Mouse (Mus musculus): ENCODE measurements around the gene Perm1. TPM values are rescaled to one million over a fixed set of nuclear protein-coding genes. Genes with fewer than 3 reads are reported as not detected.

Perm1 gene
- polyA plus RNA-seq, 1 experiment from 2014 or later, result 0.39 TPM

GRCm38 (mm10) chr4:156197131-156197828 lies 18.4 kb upstream of the Perm1 start, which contains the start of gene Agrn:
Agrn (minus strand) TSS chr4:156197488.
- Histone ChIP-seq H3K4me1 (replicated peaks; ENCODE audit: control insufficient read depth, insufficient read depth, low read length) (peaks cover 5% of the 10 kb centered on the region; the same call in 1 of the 2 replicates), H3K4me3 (ENCODE audit: low read depth, low read length) (peak within 1 kb of the TSS; percentile 83), H3K27me3 (replicated peaks; ENCODE audit: control insufficient read depth, insufficient read depth, low read length) (peaks cover 4% of the 10 kb centered on the region; the same call in 1 of the 2 replicates), H3K9me3 (ENCODE audit: control insufficient read depth) (no peaks in the 10 kb centered on the region), H3K36me3 (ENCODE audit: control insufficient read depth, insufficient read depth) (no peaks in the 10 kb centered on the region), H3K27ac (ENCODE audit: low read depth, low read length) (peak within 1 kb of the TSS; percentile 97), H3K4me2 (replicated peaks; ENCODE audit: low read depth) (peak within 1 kb of the TSS; percentile 98), H3K9ac (ENCODE audit: low read depth, low read length) (peak within 1 kb of the TSS; percentile 83)
- ATAC-seq, result peak; percentile 78
- TF ChIP-seq CTCF (IDR thresholded peaks at IDR 0.05; ENCODE audit: low read depth), result no peak
- 1% methylated on average over 49 of the region's 88 CpGs for WGBS

- peak; percentile 64 for TF ChIP-seq CTCF (IDR thresholded peaks at IDR 0.05; ENCODE audit: low read depth)
- peak; percentile 92 for ATAC-seq
- Histone ChIP-seq H3K4me2 (replicated peaks; ENCODE audit: low read depth) (peak overlapping the region; percentile 98), H3K27ac (ENCODE audit: low read depth, low read length) (peak overlapping the region; percentile 97), H3K27me3 (replicated peaks; ENCODE audit: control insufficient read depth, insufficient read depth, low read length) (peaks cover 9% of the 10 kb centered on the region; the same call in 1 of the 2 replicates), H3K9me3 (ENCODE audit: control insufficient read depth) (no peaks in the 10 kb centered on the region), H3K4me1 (replicated peaks; ENCODE audit: control insufficient read depth, insufficient read depth, low read length) (peaks cover 7% of the 10 kb centered on the region; the same call in 1 of the 2 replicates), H3K9ac (ENCODE audit: low read depth, low read length) (peak overlapping the region; percentile 83), H3K4me3 (ENCODE audit: low read depth, low read length) (peak overlapping the region; percentile 83), H3K36me3 (ENCODE audit: control insufficient read depth, insufficient read depth) (no peaks in the 10 kb centered on the region)
- WGBS, result 0% methylated on average over 26 of the region's 26 CpGs
Measured at GRCm38 (mm10) chr4:156197829-156198205, 17.9 kb upstream of the Perm1 start.

- peaks cover 25% of the 10 kb centered on the region for H3K27me3 ChIP-seq (replicated peaks; ENCODE audit: control insufficient read depth, insufficient read depth, low read length)
- 50% methylated on average over 10 of the region's 10 CpGs for whole genome bisulfite sequencing
- ATAC-seq, result no peak
- TF ChIP-seq CTCF (IDR thresholded peaks at IDR 0.05; ENCODE audit: low read depth), result no peak
- H3K9me3 ChIP-seq (ENCODE audit: control insufficient read depth), result no peaks in the 10 kb centered on the region
- peak within 1 kb of the TSS; percentile 16; the same call in 1 of the 2 replicates for H3K27ac ChIP-seq (ENCODE audit: low read depth, low read length)
- peak within 1 kb of the TSS; percentile 20 for H3K4me3 ChIP-seq (ENCODE audit: low read depth, low read length)
- 0 out of 2 replicates have a peak within 1 kb of the TSS, but pooled peaks have one; percentile 22 for H3K9ac ChIP-seq (ENCODE audit: low read depth, low read length)
- no peaks in the 10 kb centered on the region for H3K36me3 ChIP-seq (ENCODE audit: control insufficient read depth, insufficient read depth)
- peak within 1 kb of the TSS; percentile 54 for H3K4me2 ChIP-seq (replicated peaks; ENCODE audit: low read depth)
- peaks cover 7% of the 10 kb centered on the region; the same call in 1 of the 2 replicates for H3K4me1 ChIP-seq (replicated peaks; ENCODE audit: control insufficient read depth, insufficient read depth, low read length)
Measured at GRCm38 (mm10) chr4:156200623-156201475, 14.8 kb upstream of the Perm1 start, which contains the start of gene Isg15. Isg15 (minus strand) TSS chr4:156200818.

GRCm38 (mm10) chr4:156202462-156202893 lies 13.2 kb upstream of the Perm1 start:
- H3K9me3 ChIP-seq (ENCODE audit: control insufficient read depth), result no peaks in the 10 kb centered on the region
- peak overlapping the region; percentile 49 for H3K4me3 ChIP-seq (ENCODE audit: low read depth, low read length)
- 37% methylated on average over 12 of the region's 12 CpGs for WGBS
- H3K27ac ChIP-seq (ENCODE audit: low read depth, low read length), result 0 out of 2 replicates have a peak overlapping the region, but pooled peaks have one; percentile 17
- H3K27me3 ChIP-seq (replicated peaks; ENCODE audit: control insufficient read depth, insufficient read depth, low read length), result peaks cover 25% of the 10 kb centered on the region
- TF ChIP-seq CTCF (IDR thresholded peaks at IDR 0.05; ENCODE audit: low read depth), result no peak
- no peak for ATAC-seq
- H3K36me3 ChIP-seq (ENCODE audit: control insufficient read depth, insufficient read depth), result no peaks in the 10 kb centered on the region
- H3K4me1 ChIP-seq (replicated peaks; ENCODE audit: control insufficient read depth, insufficient read depth, low read length), result 0 out of 2 replicates have a peak, but pooled peaks cover 2% of the 10 kb centered on the region
- no peak overlapping the region for H3K9ac ChIP-seq (ENCODE audit: low read depth, low read length)
- peak overlapping the region; percentile 77 for H3K4me2 ChIP-seq (replicated peaks; ENCODE audit: low read depth)

GRCm38 (mm10) chr4:156203001-156203412 lies 12.7 kb upstream of the Perm1 start, which contains the start of gene AW011738:
AW011738 (plus strand) TSS chr4:156203304.
- 1% methylated on average over 31 of the region's 39 CpGs for WGBS
- 0 out of 2 replicates have a peak within 1 kb of the TSS, but pooled peaks have one; percentile 35 for H3K27ac ChIP-seq (ENCODE audit: low read depth, low read length)
- H3K9me3 ChIP-seq (ENCODE audit: control insufficient read depth), result no peaks in the 10 kb centered on the region
- ATAC-seq, result peak; percentile 52
- peaks cover 25% of the 10 kb centered on the region for H3K27me3 ChIP-seq (replicated peaks; ENCODE audit: control insufficient read depth, insufficient read depth, low read length)
- peak within 1 kb of the TSS; percentile 47 for H3K9ac ChIP-seq (ENCODE audit: low read depth, low read length)
- 0 out of 2 replicates have a peak, but pooled peaks cover 2% of the 10 kb centered on the region for H3K4me1 ChIP-seq (replicated peaks; ENCODE audit: control insufficient read depth, insufficient read depth, low read length)
- H3K36me3 ChIP-seq (ENCODE audit: control insufficient read depth, insufficient read depth), result no peaks in the 10 kb centered on the region
- TF ChIP-seq CTCF (IDR thresholded peaks at IDR 0.05; ENCODE audit: low read depth), result no peak
- peak within 1 kb of the TSS; percentile 49 for H3K4me3 ChIP-seq (ENCODE audit: low read depth, low read length)
- peak within 1 kb of the TSS; percentile 77 for H3K4me2 ChIP-seq (replicated peaks; ENCODE audit: low read depth)

Measured in intestine, postnatal 0 days (tissue).